Mouse (Mus musculus): Measurements from ENCODE around the gene Ppargc1a.

The Ppargc1a gene

DNA sequence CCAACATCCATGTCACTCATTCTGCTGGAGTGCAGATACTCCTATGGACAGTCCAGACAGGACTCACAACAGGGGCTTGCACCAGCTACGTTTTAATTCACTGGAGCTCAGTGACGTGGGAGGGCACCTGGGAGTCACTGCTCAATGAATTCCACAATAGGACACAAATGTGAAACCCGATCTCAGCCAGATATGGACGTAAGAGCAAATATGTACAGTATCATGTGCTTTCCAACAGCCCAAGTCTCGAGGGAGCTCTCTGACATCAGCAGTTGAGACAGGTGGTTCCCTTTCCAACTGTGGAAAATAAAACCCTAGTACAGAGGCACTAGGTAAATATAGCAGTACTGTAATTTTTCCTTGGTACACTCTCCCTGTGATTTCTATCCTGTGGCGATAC lies at the start of gene Ppargc1a:
Gene Ppargc1a (minus strand): TSS at position 68 of the 400 bp plus-strand sequence.
- DNase-seq (ENCODE audit: low read depth) = no peak

DNA sequence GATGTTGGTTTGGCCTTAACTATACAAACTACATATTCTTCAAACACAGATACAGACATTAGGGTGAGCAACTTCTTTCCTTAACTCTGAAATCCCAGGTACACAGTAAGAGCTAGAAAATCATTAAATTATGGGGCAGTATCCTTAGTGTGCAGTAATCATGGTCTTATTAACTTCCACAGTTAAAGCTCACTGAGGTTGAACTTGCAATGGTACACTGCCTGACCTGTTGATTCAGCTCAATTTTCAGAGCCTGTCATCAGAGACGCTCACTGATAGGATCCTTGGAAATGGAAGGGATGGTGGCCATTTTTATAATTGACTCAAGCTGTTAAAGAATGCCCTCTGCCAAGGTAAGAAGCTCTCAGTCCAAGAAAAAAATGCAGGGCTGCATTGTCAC lies 49.4 kb upstream of the Ppargc1a start:
- DNase-seq (ENCODE audit: low read depth) = no peak

DNA sequence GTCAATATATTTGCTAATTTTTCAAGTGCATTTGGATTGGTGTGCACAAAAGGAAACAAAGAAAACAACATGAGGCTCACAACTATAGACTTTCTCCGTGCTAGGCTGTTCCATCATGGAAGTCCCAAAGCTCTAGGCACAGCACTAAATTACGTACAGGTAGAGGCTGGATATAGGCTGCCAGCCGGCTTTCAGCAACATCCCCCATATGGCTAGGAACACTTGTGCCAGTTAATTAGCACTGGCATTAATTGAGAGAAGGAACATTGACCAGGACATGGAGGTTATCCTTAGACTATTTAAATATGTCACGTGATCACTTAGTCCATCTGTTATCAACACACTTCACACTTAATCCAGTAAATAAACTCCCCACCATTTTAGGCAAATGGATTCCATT lies 44.5 kb upstream of the Ppargc1a start:
- DNase-seq (ENCODE audit: low read depth) = no peak

DNA sequence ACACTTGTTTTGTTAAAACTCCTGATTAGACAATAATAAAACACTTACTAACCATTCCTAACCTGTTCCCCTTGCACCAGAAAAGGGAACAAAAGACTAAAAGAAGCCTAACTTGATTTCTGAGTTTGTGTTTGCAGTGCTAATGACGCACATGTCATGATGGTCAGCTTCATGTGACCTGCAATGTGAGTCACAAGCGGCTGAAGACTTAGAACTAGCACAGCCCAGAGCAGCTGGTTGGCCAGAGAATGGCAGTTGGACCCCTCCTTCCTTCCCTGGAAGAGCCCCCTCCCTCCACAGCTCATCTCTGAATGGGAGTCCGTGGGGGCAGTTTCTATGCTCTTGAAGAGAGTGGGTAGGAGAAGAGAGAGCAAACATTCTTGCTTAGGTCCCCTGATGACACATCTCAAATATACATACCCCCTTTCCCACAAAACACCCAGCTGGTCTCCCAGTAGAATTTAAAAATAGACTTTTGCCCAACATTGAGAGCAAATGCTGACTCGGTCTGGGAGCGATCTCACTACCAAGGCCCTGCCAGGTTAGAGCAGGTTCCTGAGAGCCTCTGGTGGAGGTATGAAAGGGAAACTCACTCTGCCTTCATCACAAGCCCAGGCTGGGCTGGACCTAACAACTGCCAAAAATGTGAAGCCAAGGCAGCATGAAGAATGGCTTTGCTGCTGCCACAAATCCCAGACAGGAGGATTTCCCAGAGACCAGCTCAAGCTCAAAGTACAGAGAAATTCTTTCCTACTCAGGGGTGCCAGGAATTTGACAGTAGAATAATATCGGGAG lies 40.4 kb upstream of the Ppargc1a start:
- DNase-seq (ENCODE audit: low read depth) = no peak

DNA sequence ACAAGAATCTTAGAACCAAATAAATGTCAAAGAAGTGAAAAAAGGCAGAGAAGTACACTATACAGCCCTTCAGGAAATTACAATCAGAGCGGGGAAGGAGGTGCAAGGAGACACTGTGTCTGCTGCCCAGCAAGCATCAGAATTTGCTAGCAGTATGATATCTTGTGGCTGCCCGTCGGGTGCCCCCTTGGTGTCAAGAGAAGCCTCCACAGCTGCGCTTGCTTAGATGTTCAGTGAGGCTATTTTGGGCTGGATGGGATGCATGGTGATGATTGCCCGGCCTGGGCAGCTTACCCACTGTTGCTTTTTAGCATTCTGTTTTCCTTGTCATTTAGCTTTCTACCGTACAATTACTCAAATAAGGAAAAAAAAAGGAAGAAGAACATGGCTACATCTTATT lies 32.0 kb upstream of the Ppargc1a start:
- no peak for DNase-seq (ENCODE audit: low read depth)

DNA sequence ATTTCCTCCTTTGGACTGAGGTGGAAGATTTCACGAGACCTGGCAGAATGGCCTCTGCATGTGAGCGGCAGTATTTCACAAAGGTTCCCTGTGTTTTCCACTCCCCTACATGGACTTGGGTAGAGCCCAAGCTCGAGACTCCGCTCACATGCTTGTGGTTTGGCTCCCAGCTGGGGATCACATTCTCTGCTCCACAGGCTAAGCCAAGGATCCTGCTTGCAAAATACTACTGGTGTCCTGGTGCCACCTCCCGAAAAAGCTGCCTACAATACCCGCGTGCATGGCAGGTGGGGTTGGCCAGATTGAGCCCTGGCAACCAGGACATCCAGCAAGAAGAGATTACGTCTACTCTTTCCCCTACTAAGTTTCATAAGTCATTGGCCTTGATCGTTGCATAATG lies 28.1 kb upstream of the Ppargc1a start:
- no peak for DNase-seq (ENCODE audit: low read depth)

DNA sequence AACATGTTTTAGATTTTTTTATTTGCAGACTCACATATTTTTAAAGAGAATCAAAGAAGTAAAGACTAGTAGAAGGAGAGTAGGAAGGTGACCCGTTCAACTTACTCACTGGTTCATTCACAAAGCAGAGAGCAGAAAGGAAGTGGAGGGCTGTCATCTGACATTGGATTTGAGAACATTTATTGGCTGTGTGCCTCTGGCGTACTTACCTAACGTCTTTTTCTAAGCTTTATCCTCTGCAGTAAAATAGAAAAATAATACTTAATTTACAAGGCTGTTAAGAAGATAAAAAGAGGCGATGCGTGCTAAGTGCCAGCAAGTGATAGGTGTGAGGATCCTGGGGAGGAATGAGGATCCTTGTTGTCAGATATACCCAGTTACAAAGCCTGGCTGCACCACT lies 24.7 kb upstream of the Ppargc1a start:
- no peak for DNase-seq (ENCODE audit: low read depth)

DNA sequence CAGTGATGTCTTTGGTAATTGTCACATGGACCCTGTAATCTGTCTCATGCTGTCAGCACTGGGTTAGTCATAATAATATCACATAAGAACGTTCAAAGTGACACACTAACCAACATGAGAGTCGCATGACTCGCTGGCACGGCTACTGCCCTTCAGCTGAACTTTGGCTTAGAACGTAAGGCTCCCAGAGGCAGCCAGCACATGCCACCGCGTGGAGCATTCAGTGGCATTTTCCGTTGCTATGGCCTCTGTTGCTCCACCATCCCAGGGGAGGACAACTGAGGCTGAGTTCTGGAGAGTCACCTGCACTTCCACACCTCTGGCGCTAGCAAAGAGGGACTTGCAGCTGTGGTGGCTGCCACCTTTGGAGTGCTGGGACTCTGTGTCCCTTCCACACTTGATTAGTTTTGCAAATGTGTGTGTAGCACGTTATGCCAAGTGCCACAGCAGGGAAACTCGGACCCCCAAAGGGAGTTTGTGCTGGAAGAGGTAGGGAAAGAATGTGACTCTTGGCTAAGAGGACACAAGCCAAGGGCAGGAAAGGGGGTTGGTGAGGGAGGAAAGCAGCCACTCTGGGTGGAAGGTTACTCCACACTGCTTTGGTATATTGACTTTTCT lies 24.1 kb upstream of the Ppargc1a start:
- no peak for DNase-seq (ENCODE audit: low read depth)

DNA sequence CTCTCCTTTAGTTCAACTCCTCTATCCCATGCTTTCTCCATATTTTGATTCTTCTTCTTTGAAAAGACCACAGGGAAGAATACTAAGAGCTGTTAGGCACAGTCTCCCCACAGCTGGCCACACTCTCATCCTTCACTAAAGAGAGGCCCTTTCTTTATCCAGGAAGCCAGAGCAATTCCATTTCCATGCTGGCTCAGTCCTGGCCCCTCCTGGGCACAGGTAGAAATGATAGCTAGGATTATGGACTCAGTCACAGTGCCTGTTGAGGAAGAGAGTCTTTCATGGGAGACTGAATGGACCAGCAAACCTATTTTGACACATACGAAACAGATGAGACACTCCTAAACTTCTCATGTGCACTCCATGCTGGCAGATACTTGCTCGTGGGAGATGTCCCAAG lies 18.7 kb upstream of the Ppargc1a start:
- DNase-seq (ENCODE audit: low read depth) = no peak

DNA sequence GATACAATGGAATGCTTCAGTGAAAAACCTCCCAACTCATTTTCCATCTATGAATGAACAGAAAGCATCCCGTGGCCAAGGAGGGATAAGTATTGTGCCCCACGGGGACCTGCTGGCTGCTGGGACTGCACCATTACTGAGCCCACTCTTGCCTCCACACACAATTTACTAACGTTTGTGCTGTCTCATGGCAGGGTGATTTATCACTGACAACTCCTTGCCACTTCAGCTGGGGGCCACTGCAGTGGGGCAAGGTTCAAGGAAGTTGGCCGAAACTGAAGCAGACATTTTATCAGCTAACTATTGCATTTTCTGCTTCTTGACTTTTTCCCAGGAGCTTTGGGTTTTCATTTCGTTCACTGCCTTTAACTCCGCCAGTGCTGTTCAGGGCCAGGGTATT lies 17.5 kb upstream of the Ppargc1a start:
- DNase-seq (ENCODE audit: low read depth) = no peak

DNA sequence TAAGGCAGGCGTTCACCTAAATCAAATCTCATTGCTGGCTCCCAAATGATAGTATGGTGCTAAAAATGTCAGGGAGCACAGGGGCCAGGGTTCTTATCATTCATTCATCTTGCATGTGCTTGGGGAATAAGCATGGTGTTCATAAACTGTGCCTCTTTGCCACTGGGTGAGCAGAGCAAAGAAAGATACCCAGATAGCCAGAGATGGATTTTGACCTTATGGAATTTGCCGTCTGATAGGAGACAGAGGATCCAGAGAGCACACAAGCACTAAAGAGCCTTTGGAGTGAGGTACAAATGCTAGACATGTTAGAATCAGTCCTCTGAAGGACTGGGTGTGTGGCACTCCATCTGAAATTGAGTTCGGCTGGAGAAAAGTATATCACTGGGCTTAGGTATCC lies 16.7 kb upstream of the Ppargc1a start:
- DNase-seq (ENCODE audit: low read depth) = no peak

DNA sequence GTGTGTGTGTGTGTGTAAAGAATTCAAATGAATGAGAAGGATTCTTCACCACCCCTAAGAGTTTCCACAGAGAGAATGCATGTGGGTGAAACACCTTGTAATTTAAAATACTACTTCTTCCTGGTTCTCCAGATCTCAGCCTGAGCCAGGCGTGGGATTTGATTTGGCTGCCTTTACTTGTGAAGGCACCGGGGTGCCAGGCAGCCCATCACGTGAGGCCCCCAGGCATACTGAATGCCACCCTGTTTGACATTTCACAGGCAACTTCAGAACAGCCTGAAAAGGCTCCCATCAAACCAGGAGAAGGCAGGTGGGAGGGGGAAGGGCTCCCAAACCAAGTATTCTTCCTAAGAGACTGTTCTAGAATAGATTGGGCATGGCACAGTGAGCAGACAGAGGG lies 16.1 kb upstream of the Ppargc1a start:
- DNase-seq (ENCODE audit: low read depth) = no peak

DNA sequence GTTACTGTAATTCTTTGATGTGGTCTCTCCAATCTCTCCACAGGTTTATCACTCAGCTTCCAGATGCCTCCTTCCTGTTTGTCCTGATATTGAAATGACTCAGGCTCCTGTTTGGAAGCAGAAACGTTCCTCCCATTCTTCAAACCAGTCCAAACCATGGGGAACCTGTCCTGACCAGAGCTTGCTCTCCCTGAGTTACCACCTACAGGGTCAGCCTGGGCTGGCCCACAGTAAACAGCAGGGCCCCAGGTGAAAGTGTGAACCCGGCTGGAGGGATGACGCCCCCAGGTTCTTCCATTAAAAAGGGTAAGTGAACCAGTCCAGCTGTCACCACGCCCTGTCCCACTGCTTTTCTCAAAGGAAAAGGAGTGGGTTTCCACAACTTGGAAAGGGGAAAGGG lies 15.5 kb upstream of the Ppargc1a start:
- DNase-seq (ENCODE audit: low read depth) = no peak

DNA sequence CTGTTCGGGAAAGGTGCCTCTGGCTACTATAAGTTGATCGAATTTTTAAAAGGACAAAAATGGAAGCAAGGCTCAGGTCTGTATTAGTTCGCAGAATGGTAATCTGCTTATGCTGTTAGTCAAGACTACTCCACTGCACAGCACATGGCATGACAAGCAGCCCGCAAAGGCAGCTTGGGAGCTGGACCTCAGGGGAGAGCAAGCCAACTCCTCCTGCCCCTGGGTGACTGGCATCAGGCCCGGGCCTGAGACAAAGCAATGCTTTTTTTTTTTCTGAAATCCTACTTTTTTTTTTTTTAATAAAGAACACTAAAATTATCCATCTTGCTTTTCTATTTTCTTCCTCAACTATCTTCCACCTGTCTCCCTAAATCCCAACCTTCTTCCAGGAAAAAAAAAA lies 15.1 kb upstream of the Ppargc1a start:
- no peak for DNase-seq (ENCODE audit: low read depth)

DNA sequence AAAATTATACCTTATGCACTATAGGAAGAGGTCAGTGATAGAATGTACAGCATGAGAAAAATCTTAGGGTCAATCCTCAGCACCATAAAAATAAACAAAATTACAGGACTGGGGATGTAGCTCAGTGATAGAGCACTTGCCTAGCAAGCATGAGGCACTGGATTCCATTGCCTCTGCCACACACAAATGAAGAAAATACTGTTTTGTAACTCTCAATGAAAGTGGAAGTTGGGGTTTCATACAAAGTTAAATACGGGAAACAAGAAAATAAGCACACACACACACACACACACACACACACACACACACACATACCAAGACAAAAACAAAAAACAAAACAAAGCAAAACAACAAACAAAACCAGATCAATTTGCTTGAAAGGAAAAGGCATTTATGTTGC lies 10.1 kb upstream of the Ppargc1a start:
- no peak for DNase-seq (ENCODE audit: low read depth)

DNA sequence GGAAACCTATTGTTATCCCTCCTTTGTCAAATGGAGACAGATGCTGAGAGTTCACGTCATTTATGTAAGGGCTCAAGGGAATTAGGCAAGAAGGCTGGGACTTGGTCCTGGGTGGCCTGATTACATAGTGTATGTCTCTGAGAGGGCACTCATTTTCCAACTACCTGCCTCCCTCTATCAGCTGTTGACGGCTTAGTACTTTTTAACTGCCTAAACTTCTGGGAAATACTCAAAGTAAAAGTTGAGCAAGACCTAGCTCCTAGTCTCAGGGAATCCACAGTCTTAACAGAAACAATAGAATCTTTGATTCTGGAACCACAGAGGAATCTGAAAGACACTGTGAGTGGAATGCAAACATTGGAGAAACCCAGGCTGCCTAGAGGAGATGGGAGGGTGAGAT lies 6.2 kb upstream of the Ppargc1a start:
- no peak for DNase-seq (ENCODE audit: low read depth)

DNA sequence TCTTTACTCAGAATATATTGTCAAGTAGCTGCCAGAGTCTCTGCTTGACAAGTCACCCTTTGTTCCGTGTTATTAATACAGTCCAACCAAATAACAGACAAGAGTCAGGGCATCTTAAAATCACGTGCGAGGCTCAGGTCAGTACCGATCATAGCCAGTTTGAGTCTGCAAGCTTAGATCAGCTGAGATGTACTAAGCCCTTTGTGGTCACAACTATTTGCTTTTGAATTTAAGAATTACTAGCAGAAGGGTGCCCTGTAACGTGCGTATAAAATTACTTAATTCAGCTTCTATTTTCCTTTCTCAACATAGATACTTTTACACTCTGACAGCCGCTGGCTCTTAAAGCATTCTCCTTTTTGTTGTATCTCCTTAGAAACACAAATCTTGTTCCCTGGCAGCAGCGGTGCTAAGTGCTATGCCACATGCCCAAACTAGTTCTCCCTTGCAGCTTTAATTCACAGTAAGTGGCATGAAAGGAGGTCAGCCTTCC lies 718 bp upstream of the Ppargc1a start:
- no peak for DNase-seq (ENCODE audit: low read depth)

DNA sequence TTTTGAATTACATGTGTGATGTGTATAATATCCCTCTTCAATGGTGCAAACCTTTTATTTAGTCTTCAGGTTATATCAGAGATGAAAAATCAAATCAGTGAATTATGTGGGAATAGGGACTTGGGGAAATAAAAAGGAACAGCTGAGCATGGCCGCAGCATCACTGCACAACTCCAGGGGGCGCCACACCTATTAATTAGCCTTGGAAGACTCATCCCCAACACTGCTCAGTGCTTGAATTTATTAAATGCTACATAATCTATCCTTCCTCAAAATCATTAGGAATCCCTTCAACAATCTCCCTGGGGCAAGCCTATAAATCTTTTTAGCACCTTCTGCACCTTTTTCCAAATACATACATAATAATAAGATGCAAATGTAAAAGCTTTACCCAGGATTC lies 1.9 kb downstream of the Ppargc1a start:
- no peak for DNase-seq (ENCODE audit: low read depth)

DNA sequence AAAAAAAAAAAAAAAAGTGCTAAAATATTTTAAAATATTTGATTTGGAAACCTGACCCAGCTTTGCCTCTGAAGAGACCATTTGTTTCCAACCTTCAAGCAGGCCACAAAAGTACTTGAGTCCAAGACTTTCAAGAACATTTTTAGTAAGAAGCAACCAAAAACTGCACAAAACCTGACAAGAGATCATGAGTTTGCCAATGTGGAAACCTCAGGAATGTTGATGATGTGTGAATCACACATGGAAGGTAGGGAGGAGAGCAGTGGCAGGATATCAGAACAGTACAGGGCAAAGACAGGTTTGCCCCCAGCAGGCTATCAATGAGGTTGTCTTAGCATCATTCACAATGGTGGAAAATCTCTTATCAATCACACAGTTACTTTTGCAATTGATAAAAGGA lies 2.5 kb downstream of the Ppargc1a start:
- no peak for DNase-seq (ENCODE audit: low read depth)

DNA sequence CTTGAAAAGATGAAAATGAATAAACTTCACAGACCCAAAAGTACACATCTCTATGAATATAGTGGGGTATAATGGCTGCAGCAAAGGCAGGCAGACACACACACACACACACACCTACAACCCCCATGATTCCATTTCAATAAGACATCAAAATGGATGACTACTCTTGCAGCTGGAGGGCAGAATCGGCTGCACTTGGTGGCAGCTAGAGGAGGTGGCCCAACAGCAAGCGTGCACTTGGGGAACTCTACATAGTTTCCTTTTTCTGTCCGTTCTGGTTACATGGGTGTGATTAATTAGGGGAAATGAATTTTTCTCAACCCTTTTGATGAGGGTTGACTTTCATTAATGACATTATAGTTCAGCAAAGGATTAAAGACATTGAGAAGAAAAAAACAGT lies 4.0 kb downstream of the Ppargc1a start:
- no peak for DNase-seq (ENCODE audit: low read depth)

DNA sequence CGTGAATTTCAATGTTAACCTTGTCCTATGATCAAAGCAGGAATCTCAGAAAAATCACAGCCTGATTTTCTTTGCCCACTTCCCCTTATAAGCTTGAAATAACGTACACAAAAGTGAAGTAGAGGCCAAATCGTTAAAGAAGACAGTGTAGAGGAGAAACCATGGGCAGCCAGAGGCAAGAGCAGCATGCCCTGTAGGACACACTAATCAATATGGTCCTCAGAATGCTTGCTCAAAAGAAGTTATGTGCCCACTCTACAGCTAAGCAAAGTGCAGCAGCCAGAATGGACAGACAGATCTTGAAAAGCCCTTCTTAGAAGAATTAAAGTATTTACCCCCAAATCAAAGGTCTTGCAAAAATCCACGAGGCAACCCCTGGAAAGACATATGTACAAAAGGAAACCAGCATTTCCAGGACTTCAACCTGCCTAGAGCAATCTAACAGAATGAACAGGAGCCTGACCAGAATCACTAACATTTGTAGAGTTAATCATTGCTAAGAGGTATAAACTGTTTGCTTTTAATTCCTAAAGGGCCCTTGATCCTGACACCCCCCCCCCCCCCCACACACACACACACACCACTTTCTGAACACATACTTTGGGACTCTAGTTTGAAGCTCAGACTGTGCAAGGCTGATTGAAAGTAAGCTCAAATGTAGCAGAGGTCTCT lies 9.8 kb downstream of the Ppargc1a start:
- no peak for DNase-seq (ENCODE audit: low read depth)

DNA sequence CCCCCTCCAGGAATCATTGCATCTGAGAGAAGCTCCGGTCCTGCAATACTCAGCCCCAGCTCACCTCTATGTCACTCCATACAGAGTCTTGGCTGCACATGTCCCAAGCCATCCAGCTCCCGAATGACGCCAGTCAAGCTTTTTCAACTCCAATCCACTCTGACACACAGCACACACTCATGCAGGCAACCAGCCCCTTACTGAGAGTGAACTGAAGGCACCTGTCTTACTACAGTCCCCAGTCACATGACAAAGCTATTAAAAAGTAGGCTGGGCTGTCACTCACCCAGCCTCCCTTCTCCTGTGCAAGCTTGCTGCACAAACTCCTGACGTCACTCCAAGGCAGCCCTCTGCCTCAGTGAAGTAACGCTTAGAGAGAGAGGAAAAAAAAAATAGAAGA lies 13.9 kb downstream of the Ppargc1a start:
- no peak for DNase-seq (ENCODE audit: low read depth)

DNA sequence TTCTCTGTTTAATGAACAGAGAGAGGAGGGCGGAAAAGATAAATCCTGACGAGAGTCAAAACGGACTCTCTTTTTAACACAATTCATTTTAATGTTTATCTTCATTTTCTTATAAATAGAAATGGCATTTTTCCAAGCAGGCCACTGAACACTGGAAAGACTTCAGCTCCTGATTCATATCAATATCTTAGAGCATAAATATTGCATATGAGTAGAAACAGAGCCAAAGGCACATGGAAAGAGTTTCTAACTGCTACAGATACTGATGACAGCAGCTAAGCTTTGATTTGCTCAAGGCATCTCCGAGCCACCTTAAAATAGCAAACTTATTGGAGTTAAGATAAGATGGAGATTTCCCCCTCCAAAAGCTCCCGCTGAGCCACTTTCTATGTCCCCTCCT lies 14.3 kb downstream of the Ppargc1a start:
- no peak for DNase-seq (ENCODE audit: low read depth)

Data from c-Kit-positive CD71-negative TER-119-negative erythroid progenitor cells, embryonic 14.5 days (primary cell).